Mouse (Mus musculus) testis, adult 2 months (tissue): ENCODE measurements around the gene Gm45234. TPM values are rescaled to one million over a fixed set of nuclear protein-coding genes. Genes with fewer than 3 reads are reported as not detected.

Experiments
- H3K27ac ChIP-seq: fragments of 200-500 bp; 2 replicates; pipeline ENCODE4 v1.5.1; 2012; ENCODE audit warnings: low read depth, low read length; ENCODE audit not compliant: control insufficient read depth, insufficient read depth
- H3K27me3 ChIP-seq: fragments of 200-500 bp; 2 replicates; pipeline ENCODE4 v1.6.1; 2012; ENCODE audit warnings: mild to moderate bottlenecking, low read length, moderate library complexity; ENCODE audit not compliant: control insufficient read depth, insufficient read depth
- H3K36me3 ChIP-seq: fragments of 200-500 bp; 2 replicates; pipeline ENCODE4 v1.6.1; 2012; ENCODE audit warnings: mild to moderate bottlenecking, low read length; ENCODE audit not compliant: control insufficient read depth, insufficient read depth
- H3K4me1 ChIP-seq: fragments of 200-500 bp; 2 replicates; pipeline ENCODE4 v1.6.1; 2012; ENCODE audit warnings: low read length; ENCODE audit not compliant: control insufficient read depth, insufficient read depth
- H3K4me3 ChIP-seq: fragments of 200-500 bp; 2 replicates; pipeline ENCODE4 v1.5.1; 2012; ENCODE audit warnings: low read depth, mild to moderate bottlenecking, low read length, moderate library complexity, mixed read lengths; ENCODE audit not compliant: control insufficient read depth
- CTCF ChIP-seq: fragments of 200-500 bp; IDR thresholded peaks from 2 replicates; pipeline ENCODE4 v1.5.1; 2012; ENCODE audit warnings: low read depth, mild to moderate bottlenecking, inconsistent platforms, low read length, moderate library complexity; ENCODE audit not compliant: control insufficient read depth, insufficient read depth, insufficient replicate concordance
- POLR2A ChIP-seq: fragments of 200-500 bp; IDR thresholded peaks from 2 replicates; pipeline ENCODE4 v1.6.1; 2012; ENCODE audit warnings: low read depth, mild to moderate bottlenecking, inconsistent platforms, low read length, moderate library complexity; ENCODE audit not compliant: control insufficient read depth
- polyA plus RNA-seq: library from polyadenylated mRNA; depleted of rRNA; stranded (reverse); fragments of >200 nt; gene quantifications from 2 replicates; pipeline ENCODE4 v1.2.3, GENCODE M21; 2012

Gm45234 gene
- polyA plus RNA-seq, 1 experiment = 0.05 TPM

DNA sequence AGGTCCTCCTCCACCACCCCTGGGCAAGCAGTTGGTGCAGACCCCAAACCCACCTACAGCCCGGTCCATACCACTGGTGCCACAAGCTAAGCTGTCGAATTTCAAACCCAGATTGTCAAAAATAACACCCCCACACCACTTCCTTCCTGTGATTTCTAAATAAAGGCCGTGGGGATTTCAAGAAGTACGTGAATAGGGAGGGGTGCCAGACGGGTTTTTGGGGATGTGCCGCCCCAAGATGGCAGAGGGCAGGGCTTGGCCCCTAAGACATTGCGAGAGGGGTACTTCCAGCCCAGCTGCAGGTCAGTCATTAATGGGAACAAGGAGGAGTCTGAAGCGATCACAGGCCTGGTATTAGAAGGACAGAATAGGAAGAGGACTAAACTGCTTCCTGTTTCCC is 32.3 kb downstream of the Gm45234 start:
- H3K36me3 ChIP-seq = no peaks in the 10 kb centered on the region
- TF ChIP-seq CTCF (no peak), POLR2A (no peak)
- no peak overlapping the region for H3K4me3 ChIP-seq

DNA sequence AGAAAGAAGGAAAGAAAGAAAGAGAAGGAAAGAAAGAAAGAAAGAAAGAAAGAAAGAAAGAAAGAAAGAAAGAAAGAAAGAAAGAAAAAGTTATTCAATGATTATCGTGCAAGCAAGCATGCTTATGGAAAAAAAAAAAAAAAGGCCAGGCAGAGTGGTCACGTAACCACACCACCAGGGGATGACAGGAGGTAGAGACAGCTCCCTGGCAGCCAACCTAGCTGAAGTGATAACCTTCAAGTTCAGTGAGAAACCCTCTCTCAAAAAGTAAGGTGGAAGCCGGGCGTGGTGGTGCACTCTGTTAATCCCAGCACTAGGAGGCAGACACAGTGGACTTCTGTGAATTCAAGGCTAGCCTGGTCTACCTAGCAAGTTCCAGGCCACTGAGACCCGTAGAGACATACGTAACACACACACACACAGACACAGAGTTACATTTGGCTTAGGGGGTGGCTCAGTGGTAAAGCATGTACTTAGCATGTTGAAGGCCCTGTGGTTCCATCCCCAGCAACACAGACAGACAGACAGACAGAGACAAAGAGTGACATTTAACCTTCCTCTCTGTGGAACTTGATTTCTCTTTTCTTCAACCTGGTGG is 32.8 kb downstream of the Gm45234 start:
- no peaks in the 10 kb centered on the region for H3K27me3 ChIP-seq
- no peak overlapping the region for H3K4me3 ChIP-seq
- H3K4me1 ChIP-seq = peaks cover 7% of the 10 kb centered on the region
- no peaks in the 10 kb centered on the region for H3K36me3 ChIP-seq
- TF ChIP-seq CTCF = no peak
- H3K27ac ChIP-seq = no peak overlapping the region

More for the DNA sequence above, 32.3 kb downstream of the Gm45234 start:
- Histone ChIP-seq H3K27me3 (no peaks in the 10 kb centered on the region), H3K27ac (no peak overlapping the region), H3K4me1 (peaks cover 3% of the 10 kb centered on the region)

DNA sequence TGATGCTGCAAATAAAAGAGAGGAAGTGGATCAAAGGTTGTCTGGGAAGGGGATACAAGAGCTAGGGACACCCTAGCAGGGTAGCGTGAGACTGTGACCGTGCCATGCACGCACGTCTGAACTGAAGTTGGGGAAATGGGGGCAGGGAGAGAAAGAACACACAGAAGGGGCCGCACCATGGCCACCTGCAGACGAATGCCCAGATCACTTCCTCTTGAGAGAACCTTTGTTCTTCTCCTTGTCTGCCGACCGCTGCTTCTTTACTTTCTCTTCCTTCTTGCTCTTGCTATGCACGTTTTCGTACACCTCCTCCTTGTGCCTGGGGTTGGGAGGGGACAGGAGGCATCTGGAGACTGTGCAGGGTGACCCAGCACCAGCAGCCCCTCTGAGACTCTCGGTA is 34.9 kb downstream of the Gm45234 start:
- Histone ChIP-seq H3K4me3 (no peak overlapping the region), H3K4me1 (peaks cover 10% of the 10 kb centered on the region), H3K27me3 (no peaks in the 10 kb centered on the region), H3K27ac (no peak overlapping the region), H3K36me3 (no peaks in the 10 kb centered on the region)
- TF ChIP-seq POLR2A (no peak), CTCF (no peak)

DNA sequence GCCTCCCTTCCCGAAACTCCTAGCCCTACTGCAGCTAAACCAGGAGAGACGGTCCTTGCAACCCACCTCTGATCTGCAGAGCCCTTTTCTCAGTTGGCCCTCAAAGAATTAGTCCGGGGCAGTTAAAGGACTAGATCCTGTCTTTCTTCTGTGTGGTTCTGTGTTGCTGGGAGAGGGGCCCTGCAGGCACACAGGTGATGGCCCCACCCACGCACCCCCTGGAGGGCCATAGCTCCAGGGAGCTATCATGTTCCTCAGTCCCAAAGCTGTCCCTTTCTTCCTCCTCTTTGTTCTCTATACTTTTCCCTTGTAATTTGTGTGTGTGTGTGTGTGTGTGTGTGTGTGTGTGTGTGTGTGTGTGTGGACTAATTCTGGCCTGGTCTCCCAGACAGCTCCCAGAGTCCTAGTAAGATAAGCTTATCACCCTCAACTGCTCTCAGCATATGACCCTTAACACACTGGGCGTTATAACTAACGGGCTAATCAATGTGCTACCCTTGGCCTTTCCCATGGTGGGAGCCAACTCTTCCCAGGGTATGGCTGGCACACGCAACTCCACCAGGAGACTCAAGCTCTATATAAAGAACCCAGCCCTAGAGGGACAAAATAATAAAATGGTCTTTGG is 36.4 kb downstream of the Gm45234 start:
- Histone ChIP-seq H3K4me3 (no peak overlapping the region), H3K27ac (no peak overlapping the region), H3K4me1 (peaks cover 10% of the 10 kb centered on the region), H3K36me3 (no peaks in the 10 kb centered on the region), H3K27me3 (no peaks in the 10 kb centered on the region)
- TF ChIP-seq POLR2A (no peak), CTCF (no peak)

DNA sequence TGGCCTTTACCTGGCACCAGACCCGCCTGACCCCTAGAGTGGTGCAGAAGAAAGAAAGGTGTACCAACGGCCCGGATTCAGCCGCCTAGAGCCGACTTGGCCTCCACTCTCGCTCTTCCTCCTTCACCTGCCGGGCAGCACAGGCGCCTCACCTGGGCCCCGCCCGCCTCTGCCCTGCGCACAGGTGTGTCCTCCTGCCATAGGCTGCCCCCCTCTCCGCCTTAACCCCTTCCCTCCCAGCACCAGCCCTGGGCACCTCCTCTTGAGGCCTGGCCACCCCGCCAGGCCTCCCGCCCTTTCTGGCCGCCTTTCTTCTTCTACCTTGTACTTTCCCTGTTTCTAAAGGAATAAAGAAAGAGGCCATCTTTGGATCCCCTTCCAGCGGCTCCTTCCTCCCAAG is 37.1 kb downstream of the Gm45234 start:
- TF ChIP-seq CTCF (no peak), POLR2A (no peak)
- peaks cover 10% of the 10 kb centered on the region for H3K4me1 ChIP-seq
- no peak overlapping the region for H3K4me3 ChIP-seq
- H3K27me3 ChIP-seq = no peaks in the 10 kb centered on the region
- no peaks in the 10 kb centered on the region for H3K36me3 ChIP-seq
- no peak overlapping the region for H3K27ac ChIP-seq

DNA sequence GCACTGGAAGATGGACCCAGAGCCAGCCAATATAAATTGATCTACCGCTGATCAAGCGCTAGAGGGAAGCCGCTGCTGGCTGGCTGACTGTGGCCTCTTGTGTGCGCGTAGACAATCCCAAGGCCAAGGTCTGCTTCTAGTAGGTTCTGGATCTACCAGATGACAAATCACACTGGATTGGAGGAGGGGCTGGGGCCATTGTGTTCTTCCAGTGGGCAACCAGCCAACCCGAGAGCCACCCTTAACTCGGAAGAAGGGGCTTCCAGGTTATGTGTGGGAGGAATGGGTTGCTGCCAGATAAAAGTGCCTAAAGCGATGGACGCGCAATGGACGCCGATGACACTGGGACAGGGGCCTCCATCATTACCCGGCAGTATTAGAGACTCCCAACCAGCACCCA is 37.9 kb downstream of the Gm45234 start:
- H3K27me3 ChIP-seq = no peaks in the 10 kb centered on the region
- H3K27ac ChIP-seq = no peak overlapping the region
- peak overlapping the region; percentile 12 for H3K4me3 ChIP-seq
- no peak for TF ChIP-seq CTCF
- H3K36me3 ChIP-seq = no peaks in the 10 kb centered on the region
- H3K4me1 ChIP-seq = peaks cover 11% of the 10 kb centered on the region

DNA sequence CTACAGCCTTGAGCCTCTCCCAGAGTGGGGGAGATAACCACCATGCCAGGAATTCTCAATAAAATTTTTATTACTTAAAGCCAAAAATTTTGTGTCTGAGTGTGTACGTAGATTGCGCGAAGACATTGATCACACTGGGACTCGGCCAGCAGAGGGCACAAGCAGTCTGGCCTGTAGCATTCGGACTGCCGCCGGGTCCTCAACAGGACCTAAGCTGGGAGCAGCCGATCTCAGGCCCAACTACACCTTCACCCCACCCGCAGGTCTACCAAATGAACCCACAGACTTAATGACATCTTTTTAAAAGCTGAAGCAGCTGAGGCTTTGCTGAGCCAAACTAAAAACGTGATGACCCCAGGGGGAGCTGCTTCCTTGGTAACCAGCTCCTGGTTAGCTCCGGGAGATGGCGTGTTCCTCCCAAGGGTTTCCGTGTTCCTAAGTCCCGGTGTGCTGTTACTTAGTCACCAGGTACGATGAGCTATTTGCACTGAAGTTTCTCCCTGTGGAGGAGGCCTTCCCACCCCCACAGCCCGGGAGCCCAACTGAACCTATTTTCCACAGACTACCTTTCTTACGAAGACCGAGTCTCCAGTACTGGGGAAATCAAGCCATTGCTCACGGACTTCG is 38.8 kb downstream of the Gm45234 start:
- Histone ChIP-seq H3K27me3 (no peaks in the 10 kb centered on the region), H3K4me1 (peaks cover 16% of the 10 kb centered on the region), H3K36me3 (no peaks in the 10 kb centered on the region), H3K27ac (no peak overlapping the region), H3K4me3 (no peak overlapping the region)
- no peak for TF ChIP-seq POLR2A
- peak; percentile 42; the same call in 1 of the 2 replicates for TF ChIP-seq CTCF
